Mouse (Mus musculus) layer of hippocampus, adult 18-20 months (tissue): ENCODE measurements around the gene Wdr70. TPM values are rescaled to one million over a fixed set of nuclear protein-coding genes. Genes with fewer than 3 reads are reported as not detected.
A peak's percentile ranks its signal among the peaks of the same experiment; 100 is the strongest.
"Not testable (repeated sequence)": the region's sequence is repeated elsewhere in the genome, so short reads cannot be mapped to it uniquely, and the experiment has no call there.

Experiments
- DNase-seq, 2 experiments: peaks; one replicate each; pipeline ENCODE4 v3.0.0; 2022; ENCODE audit warnings: low spot score in 2 of 2
- long read RNA-seq: library from polyadenylated mRNA; stranded (forward); transcript quantifications from one replicate; pipeline ENCODE4 v2.0.0, GENCODE M21; 2021
- total RNA-seq, 2 experiments: library from RNA; stranded (reverse); gene quantifications; 2 replicates each; pipeline ENCODE4 v1.2.3; 2021

Wdr70 gene
- total RNA-seq: 10 to 100 TPM; 29.2 to 30.1 TPM
- long read RNA-seq, transcript Wdr70-201 (18 exons, 2,126 nt): minor isoform, 8 of 34 reads
- long read RNA-seq, transcript Wdr70-203 (4 exons, 1,130 nt): major isoform, 20 of 34 reads
- long read RNA-seq, partial matches to known transcripts: 2 of 34 reads
- long read RNA-seq, other reads (novel, unspliced or antisense): 4 of 34 reads

DNA sequence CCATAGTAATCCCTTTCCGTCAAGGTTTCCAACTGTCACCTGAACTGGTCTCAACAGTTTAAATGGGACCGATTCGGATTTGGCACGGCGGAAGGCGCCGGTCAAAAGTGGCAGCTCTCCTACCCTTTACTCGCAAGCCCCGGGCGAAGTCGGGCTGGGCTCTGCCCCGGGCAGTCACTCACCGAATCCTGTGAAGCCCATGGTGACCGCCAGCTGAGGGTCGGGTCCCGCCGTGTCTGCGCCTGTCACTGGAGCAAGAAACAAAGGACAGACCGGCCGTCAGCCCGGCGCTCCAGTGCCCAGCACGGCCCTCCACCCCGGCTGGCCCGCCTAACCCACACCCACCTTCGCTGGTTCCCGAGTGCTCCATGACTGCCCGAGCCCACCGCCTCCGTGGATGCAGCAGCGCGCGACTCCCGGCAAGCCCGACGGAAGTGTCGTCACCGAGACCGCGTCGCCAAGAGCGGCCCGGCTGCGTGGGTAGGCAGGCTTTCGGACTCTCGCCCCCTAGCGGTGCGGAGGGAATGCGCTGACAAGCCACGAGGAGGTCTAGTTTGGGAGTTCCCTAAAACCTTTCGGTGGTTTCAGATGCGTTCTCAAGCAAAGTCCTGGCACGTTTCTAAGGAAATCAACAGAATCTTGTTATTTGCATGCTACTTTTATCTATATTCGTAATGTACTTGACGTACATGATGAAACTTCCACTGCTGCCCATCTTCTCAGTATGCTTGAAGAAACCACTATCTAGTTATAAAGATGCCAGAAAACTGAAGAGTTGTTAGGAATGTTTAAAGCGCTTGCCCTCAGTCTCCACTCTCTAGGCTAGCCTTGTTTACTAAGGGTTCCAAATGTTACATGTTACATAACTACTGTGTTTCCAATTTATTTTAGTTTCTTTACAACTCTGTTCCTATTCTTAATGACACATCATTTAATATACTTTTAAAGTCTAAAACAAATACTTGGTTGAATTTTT, at the start of gene Wdr70:
Wdr70 (minus strand) TSS at position 436 of the 976 bp plus-strand sequence.
- DNase-seq: peak; percentile 95 to 99

DNA sequence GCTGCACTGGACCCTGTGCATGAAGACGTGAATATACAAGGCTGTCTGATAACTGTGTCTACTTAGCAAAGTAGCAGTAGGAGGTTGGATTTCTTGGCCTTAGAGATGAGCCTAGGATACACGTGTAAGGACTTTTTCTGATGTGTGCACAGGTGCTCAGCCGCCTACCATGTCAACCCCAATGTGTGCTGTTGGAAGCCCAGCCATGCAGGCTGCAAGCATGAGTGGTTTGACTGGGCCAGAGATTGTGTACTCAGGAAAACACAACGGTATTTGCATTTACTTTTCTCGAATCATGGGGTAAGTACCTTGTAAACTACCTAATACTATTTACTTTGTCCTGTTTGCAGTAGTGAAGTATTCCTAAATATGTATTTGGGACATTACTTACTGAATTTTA, 36.6 kb upstream of the Wdr70 start:
- no peak for DNase-seq

DNA sequence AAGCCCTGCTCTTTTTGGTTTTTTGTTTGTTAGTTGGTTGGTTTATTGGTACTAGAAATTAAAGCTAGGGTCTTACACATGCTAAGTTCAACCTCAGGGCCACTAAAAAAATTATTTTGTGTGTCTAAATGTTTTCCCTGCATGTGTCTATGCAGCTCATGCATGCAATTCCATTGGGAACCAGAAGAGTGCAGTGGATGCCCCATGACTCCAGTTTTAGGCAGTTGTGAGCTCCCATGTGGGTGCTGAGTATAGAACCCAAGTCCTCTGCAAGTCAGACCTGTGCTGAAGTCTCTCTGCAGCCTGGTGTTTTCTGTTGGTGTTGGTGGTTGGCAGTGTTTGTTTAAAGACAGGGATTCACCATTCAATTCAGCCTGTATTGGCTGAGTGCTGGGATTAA, 32.8 kb upstream of the Wdr70 start:
- DNase-seq: no peak

DNA sequence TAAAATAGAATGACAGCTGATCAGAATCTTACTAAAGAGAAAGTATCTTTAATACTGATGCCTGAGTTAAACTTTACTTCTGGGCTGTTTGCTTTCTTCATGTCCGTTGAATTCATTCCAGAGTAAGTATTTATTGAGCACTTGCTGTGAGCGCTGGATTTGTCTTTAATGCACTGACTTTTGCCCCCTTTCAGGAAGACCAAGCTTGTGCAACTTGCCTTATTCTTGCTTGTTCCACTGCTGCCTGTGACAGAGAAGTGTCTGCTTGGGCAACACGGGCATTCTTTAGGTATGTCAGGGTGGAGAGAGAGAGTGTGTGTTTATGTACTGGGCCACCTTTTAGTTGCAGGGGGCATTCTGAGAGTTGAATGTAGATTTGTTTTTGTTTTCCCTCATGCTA, 32.3 kb upstream of the Wdr70 start:
- no peak for DNase-seq

DNA sequence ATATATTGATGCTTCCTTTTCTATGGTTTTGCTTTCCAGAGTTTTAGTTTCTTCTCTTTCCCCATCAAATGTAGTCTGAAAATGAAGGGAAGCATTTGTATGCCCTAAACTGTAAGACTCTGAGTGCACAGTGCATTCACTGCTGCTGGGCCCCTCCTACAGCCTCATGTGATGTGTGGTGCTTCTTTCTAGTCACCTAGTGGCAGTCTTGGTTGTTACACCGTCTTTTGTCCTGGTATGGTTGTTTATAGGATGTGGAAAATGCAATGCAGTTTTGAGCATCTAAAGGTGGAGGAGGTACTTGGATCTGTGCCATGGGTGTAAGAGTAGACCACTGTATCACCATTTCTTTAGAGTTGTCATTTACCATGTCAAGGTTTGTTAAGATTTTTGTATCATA, 30.3 kb upstream of the Wdr70 start:
- no peak for DNase-seq

DNA sequence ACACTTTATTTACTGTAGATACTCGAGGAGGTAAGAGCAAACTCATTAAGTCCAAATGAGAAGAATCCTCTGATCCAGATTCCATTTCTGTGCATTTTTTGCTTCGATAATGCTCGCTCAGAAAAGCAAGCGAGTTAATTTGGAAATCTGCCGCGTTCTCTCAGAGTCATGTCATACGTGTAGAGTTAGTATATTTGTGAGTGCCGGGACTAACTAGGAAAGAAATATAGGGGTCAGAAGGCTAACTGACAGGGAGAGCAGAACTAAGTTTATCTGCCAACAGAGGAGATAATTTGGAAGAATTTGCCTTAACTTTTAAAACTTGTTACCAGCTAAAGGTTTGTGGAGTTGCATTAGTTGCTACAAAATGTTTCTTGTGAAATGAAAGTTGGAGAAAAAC, 10.8 kb upstream of the Wdr70 start:
- DNase-seq: no peak

GRCm38 (mm10) chr15:8108966-8109743, 10.1 kb upstream of the Wdr70 start, which contains the start of gene Nup155:
TSS of gene Nup155 (plus strand) at chr15:8109273.
- DNase-seq: peak; percentile 92 to 95

DNA sequence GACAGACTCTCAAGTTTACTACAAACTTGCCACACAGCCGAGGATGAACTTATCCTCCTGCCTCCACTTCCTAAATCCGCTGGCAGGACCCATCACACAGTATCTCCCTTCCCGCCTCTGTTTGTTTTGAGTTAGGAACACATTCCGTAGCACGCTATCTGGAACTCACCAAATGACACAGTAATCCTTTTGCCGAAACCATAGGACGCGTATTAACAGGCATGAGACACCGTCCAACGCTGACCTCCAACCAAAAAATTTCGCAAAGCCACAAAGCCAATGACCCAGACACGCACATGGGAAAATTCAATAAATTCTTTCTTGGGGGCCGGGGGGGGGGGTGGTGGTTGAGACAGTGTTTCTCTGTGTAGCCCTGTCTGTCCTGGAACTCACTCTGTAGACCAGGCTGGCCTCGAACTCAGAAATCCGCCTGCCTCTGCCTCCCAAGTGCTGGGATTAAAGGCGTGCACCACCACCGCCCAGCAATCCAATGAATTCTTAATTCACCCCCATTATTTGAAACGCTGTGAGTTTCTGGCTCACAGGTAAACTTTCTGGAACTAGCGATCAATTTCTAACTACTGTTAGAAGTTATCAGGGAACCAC, 9.5 kb upstream of the Wdr70 start:
- no peak for DNase-seq

DNA sequence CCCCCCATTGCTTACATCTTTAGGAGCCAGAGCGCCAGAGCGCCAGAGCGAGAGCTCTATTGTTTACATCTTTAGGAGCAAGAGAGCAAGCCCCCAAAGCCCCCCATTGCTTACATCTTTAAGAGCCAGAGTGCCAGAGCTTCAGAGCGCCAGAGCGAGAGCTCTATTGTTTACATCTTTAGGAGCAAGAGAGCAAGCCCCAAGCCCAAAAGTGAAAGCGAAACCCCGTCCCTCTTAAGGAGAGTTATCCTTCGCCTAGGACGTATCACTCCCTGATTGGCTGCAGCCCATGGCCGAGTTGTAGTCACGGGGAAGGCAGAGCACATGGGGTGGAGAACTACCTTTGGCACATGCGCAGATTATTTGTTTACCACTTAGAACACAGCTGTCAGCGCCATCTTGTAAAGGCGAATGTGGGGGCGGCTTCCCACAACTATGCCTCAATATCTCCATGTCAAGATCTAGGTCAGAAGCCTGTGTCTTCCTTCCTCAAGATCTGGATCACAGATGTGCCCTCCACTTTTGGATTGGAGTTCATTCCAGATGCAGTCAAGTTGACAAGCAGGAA, 3.0 kb upstream of the Wdr70 start:
- DNase-seq: not testable (repeated sequence)

GRCm38 (mm10) chr15:8097853-8098252, 1.2 kb downstream of the Wdr70 start:
- DNase-seq: peak in 1 of 2 experiments; percentile 53

- DNase-seq: not testable (repeated sequence)
These were observed 6.3 kb downstream of the Wdr70 start for GRCm38 (mm10) chr15:8092668-8093067.

GRCm38 (mm10) chr15:8090685-8091084, 8.3 kb downstream of the Wdr70 start:
- no peak for DNase-seq

- DNase-seq: no peak
These were observed 10.3 kb downstream of the Wdr70 start for GRCm38 (mm10) chr15:8088715-8089114.

DNA sequence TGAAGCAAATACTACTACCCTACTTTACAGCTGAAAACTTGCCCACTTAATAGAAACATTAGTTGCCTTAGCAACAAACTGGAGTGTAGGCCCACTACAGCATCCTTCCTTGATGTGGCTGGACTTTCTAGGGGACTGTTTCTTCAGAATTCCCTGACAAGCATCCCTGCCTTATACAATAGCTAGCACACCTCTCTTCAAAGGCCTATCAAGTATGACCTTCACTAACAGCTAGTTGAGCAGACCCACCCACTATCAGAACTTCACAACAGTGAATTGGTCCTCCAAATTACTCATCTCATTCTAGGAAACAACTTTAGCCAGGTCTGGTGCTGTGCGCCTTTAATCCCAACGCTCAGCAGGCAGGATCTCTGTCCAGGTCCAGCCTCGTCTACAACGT, 11.7 kb downstream of the Wdr70 start:
- DNase-seq: no peak

- DNase-seq: no peak
These were observed 16.9 kb downstream of the Wdr70 start for GRCm38 (mm10) chr15:8082139-8082538.

DNA sequence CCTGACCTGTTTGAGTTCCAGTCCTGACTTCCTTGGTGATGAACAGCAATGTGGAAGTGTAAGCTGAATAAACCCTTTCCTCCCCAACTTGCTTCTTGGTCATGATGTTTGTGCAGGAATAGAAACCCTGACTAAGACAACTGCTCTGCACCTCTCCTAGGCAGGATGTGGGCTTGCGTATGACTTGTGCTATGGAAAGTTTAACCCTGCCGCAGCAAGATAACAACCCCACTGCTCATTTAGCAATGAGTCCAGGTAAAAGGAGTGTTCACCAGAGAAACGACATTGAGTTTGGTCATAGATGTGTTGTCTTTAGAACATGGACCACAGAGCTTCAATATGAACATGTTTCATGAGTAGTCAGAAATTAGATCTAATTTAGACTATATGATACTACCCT, 25.9 kb downstream of the Wdr70 start:
- DNase-seq: not testable (repeated sequence)

DNA sequence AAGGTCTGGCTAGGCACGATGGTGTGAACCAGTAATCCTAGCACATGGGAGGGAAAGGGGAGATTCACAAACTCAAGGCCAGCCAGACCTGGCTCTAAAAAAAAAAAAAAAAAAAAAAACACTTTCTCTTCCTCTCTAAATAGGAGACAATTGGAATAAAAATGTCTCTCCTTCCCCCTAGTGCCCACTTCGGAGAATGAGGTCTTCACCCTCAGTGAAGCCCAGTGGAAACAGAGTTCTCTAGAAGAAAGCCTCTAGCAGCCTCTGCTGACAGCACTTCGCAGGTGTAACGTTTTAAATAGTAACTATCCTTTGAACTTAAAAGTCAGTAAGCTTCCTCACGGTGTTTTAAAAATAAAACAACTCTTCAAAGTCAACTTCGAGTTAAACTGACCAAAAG, 33.8 kb downstream of the Wdr70 start:
- no peak for DNase-seq

DNA sequence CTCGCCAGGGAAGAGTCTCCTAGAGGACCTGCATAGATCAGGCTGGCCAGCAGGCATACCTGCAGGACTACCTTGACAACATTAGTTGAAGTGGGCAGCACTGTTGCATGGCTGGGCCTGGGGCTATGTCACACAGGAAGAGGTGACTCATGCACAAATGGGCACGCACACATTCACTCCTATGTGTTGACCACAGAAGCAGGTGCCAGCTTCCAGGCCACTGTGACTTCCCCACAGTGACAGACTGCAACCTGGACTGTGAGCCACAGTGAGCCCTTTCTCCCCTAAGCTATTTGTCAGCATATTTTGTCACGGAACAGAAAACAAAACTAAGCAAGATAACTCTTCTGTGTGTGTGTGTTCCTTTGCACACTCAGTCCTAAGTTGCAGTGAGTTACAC, 47.8 kb downstream of the Wdr70 start:
- DNase-seq: no peak

DNA sequence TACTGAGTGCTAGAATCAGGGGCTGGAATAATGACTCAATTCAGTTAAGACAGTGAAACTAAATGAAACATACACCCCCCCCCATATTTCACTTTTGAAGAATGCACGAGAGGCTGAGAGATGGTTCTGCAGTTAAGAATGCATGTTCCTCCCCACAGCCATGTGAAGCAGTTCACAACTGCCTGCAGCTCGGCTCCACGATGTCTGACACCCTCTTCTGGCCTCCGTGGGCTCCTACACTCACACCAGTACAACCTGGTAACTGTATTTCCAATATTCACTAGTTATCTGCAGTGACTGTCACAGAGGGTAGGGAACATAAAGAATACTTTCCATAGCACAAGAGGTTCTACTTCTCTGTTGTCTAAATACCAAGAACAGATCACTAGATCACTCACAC, 59.2 kb downstream of the Wdr70 start:
- no peak for DNase-seq

DNA sequence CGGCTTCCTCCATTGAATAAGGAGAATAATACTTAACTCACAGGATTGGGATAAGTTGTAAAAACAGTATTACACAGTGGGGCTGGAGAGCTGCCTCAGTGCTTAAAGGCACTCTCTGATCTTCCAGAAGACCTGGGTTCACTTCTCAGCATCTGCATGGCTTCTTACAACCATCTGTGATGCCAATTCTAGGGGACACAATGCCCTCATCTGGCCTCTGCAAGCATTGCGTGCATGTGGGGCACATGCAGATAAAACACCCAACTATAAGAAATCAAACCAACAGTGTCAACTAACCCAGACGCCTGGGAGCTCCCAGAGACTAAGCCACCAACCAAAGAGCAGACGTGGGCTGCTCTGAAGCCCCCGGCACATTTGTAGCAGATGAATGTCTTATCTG, 60.6 kb downstream of the Wdr70 start:
- DNase-seq: no peak

DNA sequence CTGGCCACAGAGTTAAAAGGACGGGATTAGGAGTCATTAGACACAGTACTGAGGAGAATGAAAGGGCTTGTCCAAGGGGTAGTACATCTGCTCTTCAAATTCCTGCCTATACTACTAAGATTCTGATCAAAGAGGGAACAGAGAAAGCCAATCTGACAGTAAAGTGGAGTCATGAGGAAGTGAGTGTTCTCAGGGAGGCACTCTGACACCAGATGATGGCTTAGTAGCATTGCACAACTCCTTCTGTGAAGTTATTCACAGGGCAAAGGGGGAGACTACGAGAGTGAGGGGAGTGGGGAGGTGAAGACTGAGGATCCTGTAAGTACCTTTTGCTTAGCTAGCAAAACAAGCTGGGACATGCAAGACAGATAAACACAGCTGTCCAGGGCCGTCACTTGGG, 61.2 kb downstream of the Wdr70 start:
- no peak for DNase-seq
